Mouse (Mus musculus) liver, embryonic 12.5 days (tissue): ENCODE measurements around the gene 1700008O03Rik. TPM values are rescaled to one million over a fixed set of nuclear protein-coding genes. Genes with fewer than 3 reads are reported as not detected.

ENCODE experiments used
- ATAC-seq: fragments of 200-750 bp; cut with Nextera tagmentation; 2 replicates; pipeline ENCODE4 v1.8.0; 2017; ENCODE audit warnings: moderate number of reproducible peaks, mild to moderate bottlenecking, moderate library complexity
- H3K27ac ChIP-seq: fragments of 300-500 bp; sonication (generic); 2 replicates; pipeline ENCODE4 v1.5.1; 2016; ENCODE audit warnings: mild to moderate bottlenecking
- H3K27me3 ChIP-seq: fragments of 300-500 bp; sonication (generic); replicated peaks from 2 replicates; pipeline ENCODE4 v1.6.1; 2016; ENCODE audit warnings: mild to moderate bottlenecking, moderate library complexity
- H3K36me3 ChIP-seq: fragments of 300-500 bp; sonication (generic); 2 replicates; pipeline ENCODE4 v1.6.1; 2016; ENCODE audit warnings: mild to moderate bottlenecking, moderate library complexity
- H3K4me1 ChIP-seq: fragments of 300-500 bp; sonication (generic); 2 replicates; pipeline ENCODE4 v1.6.1; 2016
- H3K4me2 ChIP-seq: fragments of 300-500 bp; sonication (generic); 2 replicates; pipeline ENCODE4 v1.6.1; 2016; ENCODE audit warnings: mild to moderate bottlenecking, moderate library complexity
- H3K4me3 ChIP-seq: fragments of 300-500 bp; sonication (generic); 2 replicates; pipeline ENCODE4 v1.5.1; 2016; ENCODE audit warnings: mild to moderate bottlenecking, moderate library complexity
- H3K9ac ChIP-seq: fragments of 300-500 bp; sonication (generic); 2 replicates; pipeline ENCODE4 v1.6.1; 2016; ENCODE audit warnings: mild to moderate bottlenecking, moderate library complexity
- H3K9me3 ChIP-seq: fragments of 300-500 bp; sonication (generic); replicated peaks from 2 replicates; pipeline ENCODE4 v1.6.1; 2016; ENCODE audit warnings: mild to moderate bottlenecking, moderate library complexity
- WGBS: fragments of 180-500 bp; shearing (Covaris S2); methylation state at CpG from one replicate; pipeline ENCODE4 v1.1.7; 2016; ENCODE audit not compliant: insufficient replicate concordance; 5-methylcytosine and 5-hydroxymethylcytosine counted together
- polyA plus RNA-seq: library from polyadenylated mRNA; unstranded; fragments of >200 nt; fragmentation: Nextera tagmentation; extraction: Ambion mirVana; gene quantifications from 2 replicates; pipeline ENCODE4 v1.2.1, GENCODE M21; 2016

Gene 1700008O03Rik
- polyA plus RNA-seq, 1 experiment from 2014 or later: 0.38 TPM

DNA sequence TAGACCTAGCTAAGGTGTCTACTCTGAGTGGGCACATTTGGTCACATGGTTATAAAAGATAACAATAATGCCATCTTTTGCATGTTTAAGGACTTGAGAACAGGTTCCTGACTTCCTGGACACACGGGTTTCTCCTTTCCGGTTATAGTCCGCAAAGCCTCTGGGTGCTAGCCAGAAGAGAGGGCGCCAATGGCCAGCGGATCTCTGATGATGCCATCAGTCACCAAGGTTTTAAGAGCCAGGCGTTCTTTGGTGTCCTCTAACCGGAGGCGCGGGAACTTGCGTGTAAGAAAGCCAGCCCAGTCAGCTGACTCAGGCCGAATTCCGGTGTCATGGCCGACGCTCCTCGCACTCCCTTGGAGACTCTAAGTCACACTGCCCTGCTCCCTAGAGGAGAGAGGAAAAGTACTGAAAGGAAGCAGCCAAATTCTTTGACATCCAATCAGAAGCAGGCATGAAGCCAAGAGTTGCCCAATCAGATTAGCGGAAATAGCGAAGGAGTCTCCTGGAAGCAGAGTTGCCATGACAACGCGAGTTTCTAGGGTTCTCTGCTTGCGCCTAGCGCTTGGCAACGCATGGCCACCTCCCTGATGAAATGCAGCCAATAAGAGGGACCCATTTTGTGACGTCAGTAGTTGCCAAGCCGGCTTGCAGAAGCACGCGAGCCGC lies 19.9 kb upstream of the 1700008O03Rik start:
- no peaks in the 10 kb centered on the region for H3K36me3 ChIP-seq
- H3K4me1 ChIP-seq: peaks cover 23% of the 10 kb centered on the region
- peak overlapping the region; percentile 66 for H3K4me2 ChIP-seq
- ATAC-seq: peak; percentile 78
- H3K9ac ChIP-seq: no peak overlapping the region
- peak overlapping the region; percentile 38 for H3K4me3 ChIP-seq
- H3K27me3 ChIP-seq: peaks cover 64% of the 10 kb centered on the region
- 4% methylated on average over 27 of the region's 27 CpGs for WGBS
- no peaks in the 10 kb centered on the region for H3K9me3 ChIP-seq
- H3K27ac ChIP-seq: no peak overlapping the region

DNA sequence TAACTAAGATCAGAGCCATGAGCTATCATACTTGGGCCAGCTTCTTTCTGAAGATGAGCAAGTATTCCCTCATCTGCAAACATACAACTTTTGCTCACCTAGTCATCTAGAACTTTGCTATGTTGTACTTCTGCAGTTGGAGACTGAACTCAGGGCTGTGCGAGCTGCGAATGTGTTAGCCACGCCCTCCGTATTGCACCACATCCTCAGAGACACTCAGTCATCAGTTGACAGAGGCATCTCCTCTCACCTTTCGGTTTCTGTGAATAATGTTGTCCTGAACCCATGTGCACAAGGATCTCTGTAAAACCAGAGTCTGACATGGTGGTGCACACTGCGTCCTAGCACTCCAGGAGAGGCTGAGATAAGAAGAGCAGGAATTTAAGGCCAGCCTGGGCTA lies 16.1 kb upstream of the 1700008O03Rik start:
- Histone ChIP-seq H3K9ac (no peak overlapping the region), H3K9me3 (no peaks in the 10 kb centered on the region), H3K27me3 (peaks cover 48% of the 10 kb centered on the region), H3K4me3 (no peak overlapping the region), H3K4me2 (no peak overlapping the region), H3K4me1 (peaks cover 26% of the 10 kb centered on the region), H3K27ac (no peak overlapping the region), H3K36me3 (no peaks in the 10 kb centered on the region)
- 56% methylated on average over 6 of the region's 6 CpGs for WGBS
- no peak for ATAC-seq

DNA sequence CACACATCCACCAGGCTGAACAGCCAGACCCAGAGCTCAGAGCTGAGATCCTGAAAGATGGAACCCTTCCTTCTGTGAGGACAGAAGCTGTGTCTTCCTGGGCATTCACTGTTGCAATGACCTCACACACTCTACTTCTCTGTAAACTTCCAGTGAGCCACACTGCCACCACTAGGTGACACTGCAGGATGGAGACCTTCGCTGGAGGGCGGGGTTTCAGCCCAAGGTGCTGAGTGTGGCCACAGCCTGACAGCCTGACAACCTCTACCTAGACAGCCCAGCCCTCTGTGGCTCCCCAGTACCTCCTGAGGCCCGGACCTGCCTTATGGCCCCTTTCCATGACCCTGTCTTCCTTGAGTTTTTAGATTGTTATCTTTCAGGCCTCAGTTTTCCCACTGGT lies 12.9 kb upstream of the 1700008O03Rik start:
- H3K9me3 ChIP-seq: no peaks in the 10 kb centered on the region
- H3K27me3 ChIP-seq: peaks cover 57% of the 10 kb centered on the region
- H3K4me3 ChIP-seq: no peak overlapping the region
- peak; percentile 64 for ATAC-seq
- H3K27ac ChIP-seq: no peak overlapping the region
- H3K36me3 ChIP-seq: no peaks in the 10 kb centered on the region
- peaks cover 6% of the 10 kb centered on the region; the same call in 1 of the 2 replicates for H3K4me1 ChIP-seq
- 10% methylated on average over 3 of the region's 3 CpGs for WGBS
- no peak overlapping the region for H3K9ac ChIP-seq
- H3K4me2 ChIP-seq: no peak overlapping the region

DNA sequence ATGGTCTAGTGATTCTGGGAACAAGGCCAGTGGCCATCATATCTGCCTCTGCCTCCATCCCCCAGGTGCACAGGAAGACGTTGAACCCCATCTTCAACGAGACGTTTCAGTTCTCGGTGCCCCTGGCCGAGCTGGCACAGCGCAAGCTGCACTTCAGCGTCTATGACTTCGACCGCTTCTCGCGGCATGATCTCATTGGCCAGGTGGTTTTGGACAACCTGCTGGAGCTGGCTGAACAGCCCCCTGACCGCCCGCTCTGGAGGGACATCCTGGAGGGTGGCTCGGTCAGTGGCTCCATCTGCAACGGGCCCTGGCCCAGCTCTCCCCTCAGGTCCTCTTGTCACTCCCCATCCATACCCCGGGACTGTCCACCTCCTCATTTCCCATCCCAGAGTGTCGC lies 7.7 kb upstream of the 1700008O03Rik start:
- Histone ChIP-seq H3K27me3 (peaks cover 76% of the 10 kb centered on the region), H3K4me1 (no peaks in the 10 kb centered on the region), H3K4me2 (no peak overlapping the region), H3K4me3 (no peak overlapping the region), H3K9me3 (no peaks in the 10 kb centered on the region), H3K36me3 (no peaks in the 10 kb centered on the region), H3K9ac (no peak overlapping the region), H3K27ac (no peak overlapping the region)
- ATAC-seq: no peak
- WGBS: 79% methylated on average over 17 of the region's 17 CpGs

DNA sequence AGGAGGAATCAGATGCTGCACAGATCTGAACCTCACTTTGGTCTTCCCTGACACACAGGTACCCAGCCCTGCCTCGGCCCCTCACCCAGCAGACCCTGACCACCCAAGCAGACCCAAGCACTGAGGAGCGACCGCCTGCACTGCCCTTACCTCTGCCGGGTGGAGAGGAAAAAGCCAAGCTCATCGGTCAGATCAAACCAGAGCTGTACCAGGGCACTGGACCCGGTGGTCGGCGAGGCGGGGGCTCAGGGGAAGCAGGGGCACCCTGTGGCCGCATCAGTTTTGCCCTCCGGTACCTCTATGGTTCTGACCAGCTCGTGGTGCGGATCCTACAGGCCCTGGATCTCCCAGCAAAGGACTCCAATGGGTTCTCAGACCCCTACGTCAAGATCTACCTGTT lies 6.7 kb upstream of the 1700008O03Rik start:
- H3K9ac ChIP-seq: no peak overlapping the region
- H3K4me3 ChIP-seq: no peak overlapping the region
- H3K4me2 ChIP-seq: no peak overlapping the region
- no peaks in the 10 kb centered on the region for H3K4me1 ChIP-seq
- H3K9me3 ChIP-seq: no peaks in the 10 kb centered on the region
- H3K27ac ChIP-seq: no peak overlapping the region
- 69% methylated on average over 14 of the region's 14 CpGs for WGBS
- ATAC-seq: no peak
- peaks cover 84% of the 10 kb centered on the region for H3K27me3 ChIP-seq
- H3K36me3 ChIP-seq: no peaks in the 10 kb centered on the region

DNA sequence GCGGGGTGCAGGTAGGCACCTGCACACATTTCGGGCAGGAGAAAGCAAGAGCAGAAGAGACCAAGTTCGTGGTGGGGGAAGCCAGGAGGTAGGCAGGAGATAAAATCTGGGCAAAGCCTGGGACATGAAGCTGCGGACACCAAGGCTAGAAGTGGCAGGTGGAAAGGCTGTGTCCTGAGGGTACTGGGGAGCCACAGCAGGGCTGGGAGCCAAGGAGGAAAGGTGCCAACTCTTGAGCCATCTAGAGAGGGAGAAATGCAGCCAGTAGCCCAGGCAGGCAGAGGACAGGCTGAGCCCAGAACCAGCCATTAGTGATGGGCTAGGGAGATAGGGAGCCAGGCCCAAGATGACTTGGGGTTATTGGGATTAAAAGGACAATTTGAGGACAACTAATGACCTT lies 6.2 kb upstream of the 1700008O03Rik start:
- H3K27me3 ChIP-seq: peaks cover 84% of the 10 kb centered on the region
- ATAC-seq: no peak
- WGBS: 56% methylated on average over 4 of the region's 4 CpGs

DNA sequence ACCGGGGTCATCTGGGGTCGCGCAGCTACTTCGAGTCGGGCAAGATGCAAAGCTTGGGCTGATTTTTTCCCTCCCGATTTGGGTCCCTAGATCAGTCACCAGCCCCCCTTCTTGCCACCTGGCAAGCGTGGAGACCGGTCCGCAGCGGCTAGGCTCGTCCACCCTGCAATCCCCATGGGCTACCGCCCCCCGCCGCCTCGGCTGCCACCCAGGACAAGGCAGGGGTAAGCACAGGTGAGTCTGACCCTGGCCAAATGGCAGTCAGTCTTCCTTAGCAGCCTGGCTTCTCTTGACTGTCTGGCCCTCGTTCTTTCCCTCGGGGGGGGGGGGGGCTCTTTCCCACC lies 932 bp downstream of the 1700008O03Rik start:
- H3K9ac ChIP-seq: no peak overlapping the region
- H3K4me2 ChIP-seq: peak overlapping the region; percentile 71
- 1% methylated on average over 17 of the region's 17 CpGs for WGBS

More for the DNA sequence above, 6.2 kb upstream of the 1700008O03Rik start:
- Histone ChIP-seq H3K27ac (no peak overlapping the region), H3K36me3 (no peaks in the 10 kb centered on the region), H3K9ac (no peak overlapping the region), H3K4me3 (no peak overlapping the region), H3K4me1 (no peaks in the 10 kb centered on the region), H3K4me2 (no peak overlapping the region), H3K9me3 (no peaks in the 10 kb centered on the region)

DNA sequence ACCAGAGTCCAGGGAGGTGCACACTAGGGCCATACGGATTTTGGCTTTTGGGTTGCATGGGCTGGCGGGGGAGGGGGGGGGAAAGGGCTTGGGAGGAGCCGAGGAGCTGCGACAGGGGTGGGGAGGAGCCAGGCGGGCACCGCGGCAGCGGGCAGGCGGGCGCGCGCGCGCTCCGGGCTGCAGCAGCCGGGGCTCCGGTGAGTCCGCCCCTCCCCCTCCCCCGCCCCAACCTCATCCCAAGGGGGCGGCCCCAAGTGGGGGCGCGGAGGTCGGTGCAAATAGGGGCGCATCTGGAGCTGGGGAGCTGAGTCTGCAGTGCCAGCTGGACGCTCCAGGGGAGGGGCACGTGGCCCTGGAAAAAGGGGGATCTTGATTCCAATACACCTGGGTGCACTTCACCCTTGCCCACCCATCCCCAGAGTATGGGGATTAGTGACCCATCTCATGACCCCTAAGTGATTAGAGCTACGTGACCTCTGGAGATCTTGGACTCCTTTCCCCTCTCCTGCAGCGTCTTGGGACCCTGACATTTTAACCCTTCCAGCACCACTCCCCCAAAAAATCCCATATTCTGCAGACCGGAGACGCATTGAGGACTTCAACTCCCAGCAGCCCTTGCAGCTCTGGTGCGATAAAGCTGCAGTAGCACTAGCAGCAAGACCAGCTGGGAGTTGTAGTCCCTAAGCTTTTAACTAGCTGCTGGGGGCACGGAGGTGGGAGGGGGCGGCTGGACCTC lies 1.5 kb downstream of the 1700008O03Rik start, which contains the start of gene Syt3:
Gene Syt3, plus strand, starts transcription at position 123 of the 736 bp plus-strand sequence.
- peak within 1 kb of the TSS; percentile 43 for H3K4me3 ChIP-seq
- no peak within 1 kb of the TSS for H3K27ac ChIP-seq
- no peaks in the 10 kb centered on the region for H3K9me3 ChIP-seq
- peak within 1 kb of the TSS; percentile 71 for H3K4me2 ChIP-seq
- H3K9ac ChIP-seq: 0 out of 2 replicates have a peak within 1 kb of the TSS, but pooled peaks have one; percentile 18
- 2% methylated on average over 32 of the region's 33 CpGs for WGBS
- peak; percentile 65 for ATAC-seq
- no peaks in the 10 kb centered on the region for H3K36me3 ChIP-seq
- H3K27me3 ChIP-seq: peaks cover 69% of the 10 kb centered on the region
- H3K4me1 ChIP-seq: peaks cover 11% of the 10 kb centered on the region

More for the DNA sequence above, 932 bp downstream of the 1700008O03Rik start:
- peaks cover 72% of the 10 kb centered on the region for H3K27me3 ChIP-seq
- peaks cover 11% of the 10 kb centered on the region for H3K4me1 ChIP-seq
- H3K27ac ChIP-seq: no peak overlapping the region
- peak overlapping the region; percentile 43 for H3K4me3 ChIP-seq
- ATAC-seq: peak; percentile 31; the same call in 1 of the 2 replicates
- H3K9me3 ChIP-seq: no peaks in the 10 kb centered on the region
- no peaks in the 10 kb centered on the region for H3K36me3 ChIP-seq

DNA sequence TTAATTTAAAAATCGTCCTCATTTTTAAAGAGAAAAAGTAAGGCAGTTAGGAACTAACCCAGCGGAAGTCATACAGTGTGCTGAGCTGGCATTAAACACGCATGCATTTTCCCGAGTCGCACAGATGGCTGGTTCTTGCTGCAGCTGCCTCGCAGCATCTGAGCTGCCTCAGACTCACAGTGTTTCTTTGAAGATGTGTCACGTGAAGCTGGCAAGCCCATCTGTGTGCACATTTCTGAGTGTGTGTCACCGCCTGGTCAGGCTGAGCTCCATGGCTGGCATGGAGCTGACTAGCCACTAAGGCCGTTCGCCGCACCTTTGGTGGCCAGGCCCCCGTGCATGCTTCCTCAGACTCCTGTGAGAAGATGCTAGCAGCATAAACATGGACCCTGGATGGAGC lies 3.1 kb downstream of the 1700008O03Rik start:
- 66% methylated on average over 12 of the region's 12 CpGs for WGBS

DNA sequence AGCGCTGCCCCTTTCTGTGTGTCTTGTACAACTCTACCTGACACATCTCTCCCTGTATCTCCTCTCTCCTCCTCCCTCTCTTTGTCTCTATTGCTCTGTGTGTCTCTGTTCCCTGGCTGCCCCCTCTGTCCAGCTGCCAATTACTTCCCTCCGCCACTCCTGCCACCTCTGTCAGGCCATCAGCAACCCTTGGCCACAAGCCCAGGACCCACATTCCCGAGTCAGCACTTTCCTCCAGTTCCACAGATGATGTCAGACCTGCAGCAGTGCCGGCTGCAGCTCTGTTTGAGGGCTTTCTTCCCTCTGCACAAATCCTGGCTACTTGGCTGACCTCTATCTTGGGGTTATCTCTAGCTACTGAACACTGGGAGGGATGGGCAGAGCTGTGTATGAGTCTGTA lies 7.3 kb downstream of the 1700008O03Rik start:
- H3K27me3 ChIP-seq: peaks cover 42% of the 10 kb centered on the region
- no peaks in the 10 kb centered on the region for H3K9me3 ChIP-seq
- H3K4me2 ChIP-seq: no peak overlapping the region
- H3K27ac ChIP-seq: no peak overlapping the region
- H3K36me3 ChIP-seq: no peaks in the 10 kb centered on the region
- H3K4me3 ChIP-seq: no peak overlapping the region
- peaks cover 18% of the 10 kb centered on the region for H3K4me1 ChIP-seq
- no peak for ATAC-seq
- WGBS: 46% methylated on average over 4 of the region's 4 CpGs
- no peak overlapping the region for H3K9ac ChIP-seq

More for the DNA sequence above, 3.1 kb downstream of the 1700008O03Rik start:
- no peak overlapping the region for H3K9ac ChIP-seq
- H3K36me3 ChIP-seq: no peaks in the 10 kb centered on the region
- ATAC-seq: no peak
- no peak overlapping the region for H3K4me3 ChIP-seq
- H3K4me1 ChIP-seq: peaks cover 11% of the 10 kb centered on the region
- H3K9me3 ChIP-seq: no peaks in the 10 kb centered on the region
- H3K27me3 ChIP-seq: peaks cover 70% of the 10 kb centered on the region
- no peak overlapping the region for H3K4me2 ChIP-seq
- H3K27ac ChIP-seq: no peak overlapping the region

DNA sequence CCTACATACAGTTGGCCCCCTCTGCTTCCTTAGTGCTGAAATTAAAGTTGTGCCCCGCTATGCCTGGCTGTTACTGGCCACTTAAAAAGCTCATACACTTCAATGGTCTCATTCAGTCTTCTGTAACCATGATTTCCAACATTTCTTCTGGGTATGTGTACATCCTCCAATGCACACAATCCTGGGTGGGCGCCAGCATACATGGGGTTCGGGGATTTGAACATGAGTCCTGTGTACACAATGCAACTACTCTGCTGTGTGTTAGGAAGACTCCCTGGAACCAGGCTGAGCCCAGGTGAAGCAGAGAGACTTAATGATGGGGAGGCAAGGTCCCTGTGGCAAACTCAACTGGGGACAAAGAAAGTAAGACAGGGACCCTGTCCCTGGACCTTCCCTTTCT lies 9.8 kb downstream of the 1700008O03Rik start:
- no peak overlapping the region for H3K9ac ChIP-seq
- H3K9me3 ChIP-seq: no peaks in the 10 kb centered on the region
- no peak overlapping the region for H3K4me3 ChIP-seq
- H3K27ac ChIP-seq: no peak overlapping the region
- no peaks in the 10 kb centered on the region for H3K36me3 ChIP-seq
- ATAC-seq: no peak
- 52% methylated on average over 3 of the region's 3 CpGs for WGBS
- H3K27me3 ChIP-seq: peaks cover 24% of the 10 kb centered on the region
- H3K4me2 ChIP-seq: no peak overlapping the region
- peaks cover 27% of the 10 kb centered on the region for H3K4me1 ChIP-seq

DNA sequence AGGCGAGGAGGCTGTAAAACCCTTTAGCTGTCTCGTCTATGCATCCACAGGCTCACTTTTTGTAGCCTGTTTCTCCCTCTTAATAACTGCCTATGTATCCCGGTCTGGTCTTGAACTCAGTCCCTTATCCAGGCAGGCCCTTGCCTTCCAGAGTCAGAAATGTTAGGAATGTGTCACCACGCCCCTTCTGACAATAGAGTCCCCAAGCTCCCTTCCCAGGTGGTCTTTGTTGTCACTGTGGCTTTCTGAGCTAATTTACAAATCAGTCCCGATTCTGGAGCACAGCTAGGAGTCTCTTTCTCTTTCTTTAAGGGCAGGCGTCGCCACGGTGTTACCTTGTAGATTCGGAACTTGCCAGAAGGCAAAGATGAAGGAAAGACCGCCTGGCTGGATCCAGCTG lies 10.4 kb downstream of the 1700008O03Rik start:
- no peaks in the 10 kb centered on the region for H3K9me3 ChIP-seq
- peaks cover 27% of the 10 kb centered on the region for H3K4me1 ChIP-seq
- H3K27me3 ChIP-seq: peaks cover 24% of the 10 kb centered on the region
- no peak overlapping the region for H3K9ac ChIP-seq
- 0 out of 2 replicates have a peak overlapping the region, but pooled peaks have one; percentile 67 for H3K4me3 ChIP-seq
- peak overlapping the region; percentile 86 for H3K4me2 ChIP-seq
- H3K36me3 ChIP-seq: no peaks in the 10 kb centered on the region
- H3K27ac ChIP-seq: no peak overlapping the region
- ATAC-seq: no peak
- 29% methylated on average over 10 of the region's 10 CpGs for WGBS
